Mouse (Mus musculus): ENCODE measurements around the gene Lep. TPM values are rescaled to one million over a fixed set of nuclear protein-coding genes. Genes with fewer than 3 reads are reported as not detected.

Gene Lep
- polyA plus RNA-seq, 1 experiment = not detected

DNA sequence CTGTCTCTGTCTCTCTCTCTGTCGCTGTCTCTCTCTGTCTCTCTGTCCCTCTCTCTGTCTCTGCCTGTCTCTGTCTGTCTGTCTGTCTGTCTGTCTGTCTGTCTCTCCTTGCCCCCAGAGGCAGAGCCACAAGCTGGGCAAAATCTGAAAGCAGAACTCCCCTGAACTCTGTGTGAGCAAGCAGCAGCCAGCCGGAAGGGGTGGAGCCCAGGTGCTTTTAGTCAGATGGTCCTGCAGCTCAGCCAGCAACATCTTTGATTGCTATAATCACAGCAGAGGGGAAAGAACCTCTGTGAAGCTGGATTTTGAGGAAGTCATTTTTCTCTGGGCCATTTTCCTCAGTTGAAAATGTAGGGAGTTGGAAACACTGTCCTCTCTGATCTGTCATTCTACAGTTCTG is 19.8 kb upstream of the Lep start:
- TF ChIP-seq POLR2A (IDR thresholded peaks at IDR 0.05; ENCODE audit: low read depth, low read length) (no peak), CTCF (IDR thresholded peaks at IDR 0.05; ENCODE audit: borderline replicate concordance, insufficient read depth, low read length) (no peak)
- Histone ChIP-seq H3K27ac (ENCODE audit: insufficient read depth, low read length) (no peak overlapping the region), H3K4me1 (ENCODE audit: control insufficient read depth, insufficient read depth, low read length) (no peaks in the 10 kb centered on the region; the same call in 1 of the 2 replicates), H3K4me3 (ENCODE audit: insufficient read depth, low read length) (no peak overlapping the region)

DNA sequence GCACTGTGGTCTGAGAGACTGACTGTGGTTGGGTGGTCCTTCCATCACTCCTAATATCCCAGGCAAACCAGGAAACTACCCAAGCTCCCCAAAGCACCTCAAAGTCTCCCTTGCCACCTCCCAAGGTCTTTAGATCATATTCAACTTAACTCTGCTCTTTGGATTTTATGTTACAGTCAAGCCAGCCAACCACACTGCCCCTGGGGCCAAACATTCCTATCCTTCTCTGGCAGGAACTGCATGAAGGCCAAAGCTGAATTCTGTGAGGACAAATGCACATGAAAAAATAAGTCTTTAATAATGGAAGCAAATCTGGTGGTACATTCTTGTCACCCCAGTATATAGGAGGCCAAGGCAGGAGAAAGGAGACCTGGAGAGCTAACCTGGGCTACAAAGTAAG is 16.0 kb upstream of the Lep start:
- no peaks in the 10 kb centered on the region for H3K4me1 ChIP-seq (ENCODE audit: control insufficient read depth, insufficient read depth, low read length)
- H3K4me3 ChIP-seq (ENCODE audit: insufficient read depth, low read length) = no peak overlapping the region
- H3K27ac ChIP-seq (ENCODE audit: insufficient read depth, low read length) = no peak overlapping the region
- TF ChIP-seq POLR2A (IDR thresholded peaks at IDR 0.05; ENCODE audit: low read depth, low read length) = no peak
- TF ChIP-seq CTCF (IDR thresholded peaks at IDR 0.05; ENCODE audit: borderline replicate concordance, insufficient read depth, low read length) = no peak

DNA sequence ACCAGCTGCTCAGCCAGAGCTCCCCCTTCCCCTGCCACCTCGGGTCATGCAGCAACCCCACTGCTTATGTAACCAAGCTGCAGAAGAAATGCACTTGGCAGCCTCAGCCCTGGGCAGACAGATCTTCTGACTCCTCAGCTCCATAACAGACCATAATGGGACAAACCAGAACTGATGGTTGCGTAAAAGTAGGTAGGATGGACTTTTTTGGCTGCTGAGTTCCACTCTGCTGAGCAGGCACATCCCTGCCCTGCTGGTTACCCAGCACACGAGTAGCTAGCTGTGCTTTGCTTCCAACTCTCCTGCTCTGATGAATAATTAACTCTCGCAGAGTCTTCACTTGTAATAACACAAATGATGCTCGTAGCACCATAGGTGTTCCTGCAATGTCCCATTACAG is 10.1 kb upstream of the Lep start:
- no peaks in the 10 kb centered on the region for H3K4me1 ChIP-seq (ENCODE audit: control insufficient read depth, insufficient read depth, low read length)
- TF ChIP-seq POLR2A (IDR thresholded peaks at IDR 0.05; ENCODE audit: low read depth, low read length) = no peak
- no peak for TF ChIP-seq CTCF (IDR thresholded peaks at IDR 0.05; ENCODE audit: borderline replicate concordance, insufficient read depth, low read length)
- H3K4me3 ChIP-seq (ENCODE audit: insufficient read depth, low read length) = no peak overlapping the region
- H3K27ac ChIP-seq (ENCODE audit: insufficient read depth, low read length) = no peak overlapping the region

DNA sequence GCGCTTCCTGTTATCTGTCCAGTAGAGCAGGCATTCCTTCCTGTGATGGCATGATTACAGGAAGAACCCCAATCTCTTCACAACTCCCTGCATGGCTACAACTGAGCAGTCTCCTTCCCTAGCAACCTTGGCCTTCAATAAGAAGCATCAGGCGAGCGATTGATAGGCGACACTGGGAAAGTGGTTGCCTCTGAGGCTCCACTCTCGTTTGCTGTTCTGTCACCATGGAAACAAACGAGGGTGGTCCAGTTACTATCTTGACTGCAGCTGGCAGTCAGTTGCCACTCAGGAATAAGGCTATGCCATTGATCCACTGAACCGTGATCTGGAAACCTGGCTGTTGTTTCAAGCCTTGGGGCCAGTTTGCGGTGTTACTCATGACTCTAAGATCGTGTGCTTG is 7.8 kb upstream of the Lep start:
- no peak for TF ChIP-seq CTCF (IDR thresholded peaks at IDR 0.05; ENCODE audit: borderline replicate concordance, insufficient read depth, low read length)
- TF ChIP-seq POLR2A (IDR thresholded peaks at IDR 0.05; ENCODE audit: low read depth, low read length) = no peak
- H3K4me1 ChIP-seq (ENCODE audit: control insufficient read depth, insufficient read depth, low read length) = no peaks in the 10 kb centered on the region
- no peak overlapping the region for H3K4me3 ChIP-seq (ENCODE audit: insufficient read depth, low read length)
- H3K27ac ChIP-seq (ENCODE audit: insufficient read depth, low read length) = no peak overlapping the region

- TF ChIP-seq CTCF (IDR thresholded peaks at IDR 0.05; ENCODE audit: borderline replicate concordance, insufficient read depth, low read length) (no peak), POLR2A (IDR thresholded peaks at IDR 0.05; ENCODE audit: low read depth, low read length) (no peak)
- Histone ChIP-seq H3K27ac (ENCODE audit: insufficient read depth, low read length) (no peak overlapping the region), H3K4me1 (ENCODE audit: control insufficient read depth, insufficient read depth, low read length) (no peaks in the 10 kb centered on the region), H3K4me3 (ENCODE audit: insufficient read depth, low read length) (no peak overlapping the region)
Measured at GRCm38 (mm10) chr6:29053181-29053580, 6.8 kb upstream of the Lep start.

DNA sequence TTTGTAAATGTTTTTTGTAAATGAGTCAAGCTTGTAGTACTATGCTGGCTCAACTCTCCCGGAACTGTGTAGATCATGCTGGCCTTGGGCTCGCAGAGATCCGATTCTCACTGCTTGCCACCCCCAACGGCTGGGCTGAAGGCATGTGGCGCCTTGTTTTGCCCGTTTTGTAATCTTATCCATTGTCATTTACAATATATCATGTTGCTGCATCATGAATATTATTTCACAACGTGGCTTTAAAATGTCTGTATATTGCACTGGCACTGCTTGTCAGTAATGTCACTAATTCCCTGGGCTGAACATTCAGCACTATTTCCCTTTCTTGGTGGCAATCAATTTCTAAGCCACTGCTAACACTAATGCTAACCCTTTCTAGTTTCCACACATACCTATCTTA is 3.6 kb upstream of the Lep start:
- Histone ChIP-seq H3K4me1 (ENCODE audit: control insufficient read depth, insufficient read depth, low read length) (no peaks in the 10 kb centered on the region), H3K4me3 (ENCODE audit: insufficient read depth, low read length) (no peak overlapping the region), H3K27ac (ENCODE audit: insufficient read depth, low read length) (no peak overlapping the region)
- TF ChIP-seq POLR2A (IDR thresholded peaks at IDR 0.05; ENCODE audit: low read depth, low read length) (no peak), CTCF (IDR thresholded peaks at IDR 0.05; ENCODE audit: borderline replicate concordance, insufficient read depth, low read length) (no peak)

- Histone ChIP-seq H3K4me1 (ENCODE audit: control insufficient read depth, insufficient read depth, low read length) (0 out of 2 replicates have a peak, but pooled peaks cover 2% of the 10 kb centered on the region), H3K4me3 (ENCODE audit: insufficient read depth, low read length) (no peak overlapping the region), H3K27ac (ENCODE audit: insufficient read depth, low read length) (no peak overlapping the region)
- no peak for TF ChIP-seq POLR2A (IDR thresholded peaks at IDR 0.05; ENCODE audit: low read depth, low read length)
- no peak for TF ChIP-seq CTCF (IDR thresholded peaks at IDR 0.05; ENCODE audit: borderline replicate concordance, insufficient read depth, low read length)
Measured at GRCm38 (mm10) chr6:29066389-29066790, 6.4 kb downstream of the Lep start.

DNA sequence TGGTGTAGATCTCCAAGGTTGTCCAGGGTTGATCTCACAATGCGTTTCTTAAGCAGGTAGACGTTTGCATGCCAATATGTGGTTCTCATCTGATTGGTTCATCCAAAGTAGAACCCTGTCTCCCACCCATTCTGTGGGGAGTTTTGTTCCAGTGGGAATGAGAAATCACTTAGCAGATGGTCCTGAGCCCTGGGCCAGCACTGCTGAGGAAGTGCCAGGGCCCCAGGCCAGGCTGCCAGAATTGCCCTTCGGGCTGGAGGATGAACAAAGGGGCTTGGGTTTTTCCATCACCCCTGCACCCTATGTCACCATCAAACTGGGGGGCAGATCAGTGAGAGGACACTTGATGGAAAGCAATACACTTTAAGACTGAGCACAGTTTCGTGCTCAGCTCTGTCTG is 12.2 kb downstream of the Lep start:
- Histone ChIP-seq H3K27ac (ENCODE audit: insufficient read depth, low read length) (no peak overlapping the region), H3K4me3 (ENCODE audit: insufficient read depth, low read length) (no peak overlapping the region), H3K4me1 (ENCODE audit: control insufficient read depth, insufficient read depth, low read length) (no peaks in the 10 kb centered on the region)
- TF ChIP-seq POLR2A (IDR thresholded peaks at IDR 0.05; ENCODE audit: low read depth, low read length) (no peak), CTCF (IDR thresholded peaks at IDR 0.05; ENCODE audit: borderline replicate concordance, insufficient read depth, low read length) (no peak)

DNA sequence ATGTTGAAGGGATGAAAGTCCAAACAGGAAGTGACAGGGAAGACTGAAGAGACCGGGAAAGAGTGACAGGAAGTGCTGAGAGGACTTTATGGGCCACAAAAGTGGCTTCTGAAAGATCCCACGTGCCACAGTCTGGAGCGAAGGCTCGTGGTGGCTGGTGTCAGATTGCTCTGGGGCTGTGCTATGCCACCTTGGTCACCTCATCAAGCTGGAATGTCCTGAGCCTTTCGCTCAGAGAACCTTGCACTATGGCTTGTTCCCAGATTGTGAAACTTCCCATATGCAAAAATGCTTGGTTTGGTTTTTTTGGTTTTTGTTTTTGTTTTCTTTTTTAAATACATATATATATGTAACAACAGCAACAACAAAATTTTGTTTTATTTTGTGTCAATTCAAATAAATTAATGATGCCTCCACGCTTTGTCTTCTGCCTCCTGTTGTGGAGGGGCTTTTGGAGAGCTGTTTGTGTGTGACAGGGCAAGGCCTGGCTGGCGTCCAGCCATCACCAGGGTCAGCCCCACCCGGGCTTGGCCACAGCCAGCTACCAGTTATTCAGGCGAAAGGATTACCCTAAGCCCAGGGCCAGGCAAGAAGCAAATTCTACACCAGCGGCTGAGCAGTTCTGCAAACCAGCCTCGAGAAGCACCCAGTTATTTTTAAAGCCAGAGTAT is 13.6 kb downstream of the Lep start:
- TF ChIP-seq CTCF (IDR thresholded peaks at IDR 0.05; ENCODE audit: borderline replicate concordance, insufficient read depth, low read length) (no peak), POLR2A (IDR thresholded peaks at IDR 0.05; ENCODE audit: low read depth, low read length) (no peak)
- H3K4me3 ChIP-seq (ENCODE audit: insufficient read depth, low read length) = no peak overlapping the region
- H3K27ac ChIP-seq (ENCODE audit: insufficient read depth, low read length) = no peak overlapping the region
- H3K4me1 ChIP-seq (ENCODE audit: control insufficient read depth, insufficient read depth, low read length) = no peaks in the 10 kb centered on the region

GRCm38 (mm10) chr6:29074133-29074469 is 14.1 kb downstream of the Lep start:
- H3K4me3 ChIP-seq (ENCODE audit: insufficient read depth, low read length) = no peak overlapping the region
- no peak overlapping the region for H3K27ac ChIP-seq (ENCODE audit: insufficient read depth, low read length)
- no peaks in the 10 kb centered on the region for H3K4me1 ChIP-seq (ENCODE audit: control insufficient read depth, insufficient read depth, low read length)
- TF ChIP-seq POLR2A (IDR thresholded peaks at IDR 0.05; ENCODE audit: low read depth, low read length) (no peak), CTCF (IDR thresholded peaks at IDR 0.05; ENCODE audit: borderline replicate concordance, insufficient read depth, low read length) (no peak)

Data from embryonic fibroblast, embryonic 13.5 days (primary cell).